Mouse (Mus musculus) CH12.LX (cell line): ENCODE measurements at regions not wholly inside any gene's neighbourhood (a gene's known extent, or its start where the extent isn't known, plus 50 kb on each side); places are given as distances from the start of the nearest gene placed in this dataset.

Experiments
- DNase-seq: peaks from one replicate; pipeline ENCODE4 v3.0.0-alpha.2; 2013; ENCODE audit errors: extremely low read depth
- H3K27ac ChIP-seq: 2 replicates; pipeline ENCODE4 v1.5.1; 2012; ENCODE audit warnings: low read depth, mild to moderate bottlenecking, control low read depth, moderate library complexity; ENCODE audit not compliant: insufficient read depth
- H3K27me3 ChIP-seq: replicated peaks from 2 replicates; pipeline ENCODE3; 2012; ENCODE audit warnings: inconsistent platforms
- H3K36me3 ChIP-seq, 2 experiments: replicated peaks in 1 of 2; 2 replicates each; pipeline versions ENCODE3 to v1.6.1; 2012; ENCODE audit warnings: inconsistent platforms in 1 of 2, low read length in 1 of 2, mild to moderate bottlenecking in 1 of 2, mixed read lengths in 1 of 2, moderate library complexity in 1 of 2; ENCODE audit not compliant: control insufficient read depth in 1 of 2, insufficient read depth in 1 of 2
- H3K4me1 ChIP-seq, 2 experiments: 2 replicates each; pipeline ENCODE4 v1.6.1; 2012; ENCODE audit warnings: inconsistent platforms in 1 of 2, moderate library complexity in 1 of 2; ENCODE audit not compliant: insufficient read depth in 2 of 2, control insufficient read depth in 1 of 2
- H3K4me2 ChIP-seq: 2 replicates; pipeline ENCODE4 v1.6.1; 2012; ENCODE audit warnings: low read depth, mild to moderate bottlenecking, control low read depth; ENCODE audit not compliant: poor library complexity, insufficient read depth, severe bottlenecking
- H3K4me3 ChIP-seq, 3 experiments: fragments of 150-350 bp in 1 of 3; sonication (generic) in 1 of 3; replicated peaks in 1 of 3; 2 replicates each; pipeline versions ENCODE3 to v1.5.1; 2011 to 2012; ENCODE audit warnings: low read depth in 2 of 3, low read length in 2 of 3, mild to moderate bottlenecking in 2 of 3, moderate library complexity in 2 of 3, control low read depth in 1 of 3, improper control_type of control experiment in 1 of 3, inconsistent platforms in 1 of 3, mixed read lengths in 1 of 3; ENCODE audit not compliant: poor library complexity in 1 of 3
- H3K79me2 ChIP-seq: replicated peaks from 2 replicates; pipeline ENCODE4 v1.6.1; 2012; ENCODE audit warnings: mild to moderate bottlenecking, moderate library complexity; ENCODE audit not compliant: control insufficient read depth, poor library complexity, insufficient read depth, severe bottlenecking; ENCODE audit errors: extremely low read depth
- H3K9ac ChIP-seq: 2 replicates; pipeline ENCODE4 v1.6.1; 2012; ENCODE audit warnings: low read depth, mild to moderate bottlenecking, control low read depth, moderate library complexity; ENCODE audit not compliant: insufficient read depth
- H3K9me3 ChIP-seq: replicated peaks from 2 replicates; pipeline ENCODE3; 2012; ENCODE audit warnings: low read length, inconsistent platforms, mixed read lengths
- BHLHE40 ChIP-seq: IDR thresholded peaks from 2 replicates; pipeline ENCODE4 v1.6.1; 2011; ENCODE audit warnings: mild to moderate bottlenecking, low read depth, low read length, improper control_type of control experiment
- CHD1 ChIP-seq: IDR thresholded peaks from 2 replicates; pipeline ENCODE4 v1.6.1; 2012; ENCODE audit warnings: low read depth, low read length, improper control_type of control experiment, inconsistent platforms
- E2F4 ChIP-seq: IDR thresholded peaks from 2 replicates; pipeline ENCODE4 v1.6.1; 2011; ENCODE audit warnings: low read depth, low read length, improper control_type of control experiment; ENCODE audit not compliant: insufficient replicate concordance
- ELF1 ChIP-seq: IDR thresholded peaks from 2 replicates; pipeline ENCODE4 v1.6.1; 2014; ENCODE audit warnings: low read depth, mild to moderate bottlenecking, inconsistent platforms, low read length, improper control_type of control experiment
- EP300 ChIP-seq: IDR thresholded peaks from 2 replicates; pipeline ENCODE4 v1.6.1; 2011; ENCODE audit warnings: low read length, improper control_type of control experiment
- ETS1 ChIP-seq: conservative IDR thresholded peaks from 2 replicates; pipeline ENCODE4 v1.6.1; 2012; ENCODE audit warnings: low read depth, mild to moderate bottlenecking, inconsistent platforms, low read length, improper control_type of control experiment, moderate library complexity
- GABPA ChIP-seq: IDR thresholded peaks from 2 replicates; pipeline ENCODE4 v1.6.1; 2012; ENCODE audit warnings: low read depth, low read length, improper control_type of control experiment, inconsistent platforms; ENCODE audit not compliant: insufficient replicate concordance
- HCFC1 ChIP-seq: IDR thresholded peaks from 2 replicates; pipeline ENCODE4 v1.6.1; 2012; ENCODE audit warnings: low read depth, mild to moderate bottlenecking, inconsistent platforms, low read length, improper control_type of control experiment
- IRF4 ChIP-seq: IDR thresholded peaks from 2 replicates; pipeline ENCODE4 v1.6.1; 2014; ENCODE audit warnings: low read depth, mild to moderate bottlenecking, inconsistent platforms, low read length, improper control_type of control experiment
- JUN ChIP-seq: IDR thresholded peaks from 2 replicates; pipeline ENCODE4 v1.6.1; 2011; ENCODE audit warnings: low read depth, mild to moderate bottlenecking, low read length, improper control_type of control experiment, moderate library complexity; ENCODE audit not compliant: insufficient read depth
- KAT2A ChIP-seq: IDR thresholded peaks from 2 replicates; pipeline ENCODE4 v1.6.1; 2012; ENCODE audit warnings: low read length, improper control_type of control experiment, inconsistent platforms; ENCODE audit not compliant: insufficient replicate concordance
- MAX ChIP-seq: IDR thresholded peaks from 2 replicates; pipeline ENCODE4 v1.6.1; 2011; ENCODE audit warnings: low read length, improper control_type of control experiment
- MAZ ChIP-seq: IDR thresholded peaks from 2 replicates; pipeline ENCODE4 v1.6.1; 2012; ENCODE audit warnings: low read depth, mild to moderate bottlenecking, inconsistent platforms, low read length, improper control_type of control experiment, moderate library complexity
- MXI1 ChIP-seq: IDR thresholded peaks from 2 replicates; pipeline ENCODE4 v1.6.1; 2011; ENCODE audit warnings: mild to moderate bottlenecking, low read depth, low read length, improper control_type of control experiment
- MYC ChIP-seq: IDR thresholded peaks from 2 replicates; pipeline ENCODE4 v1.6.1; 2011; ENCODE audit warnings: low read depth, mild to moderate bottlenecking, improper control_type of control experiment, low read length
- NRF1 ChIP-seq: IDR thresholded peaks from 2 replicates; pipeline ENCODE4 v1.6.1; 2014; ENCODE audit warnings: low read depth, mild to moderate bottlenecking, inconsistent platforms, low read length, improper control_type of control experiment, moderate library complexity
- PAX5 ChIP-seq: IDR thresholded peaks from 2 replicates; pipeline ENCODE4 v1.6.1; 2012; ENCODE audit warnings: low read length, inconsistent platforms, mixed read lengths
- POLR2A ChIP-seq: IDR thresholded peaks from 2 replicates; pipeline ENCODE4 v1.6.1; 2011; ENCODE audit warnings: low read depth, mild to moderate bottlenecking, improper control_type of control experiment, low read length
- RAD21 ChIP-seq: IDR thresholded peaks from 2 replicates; pipeline ENCODE4 v1.6.1; 2011; ENCODE audit warnings: low read depth, mild to moderate bottlenecking, low read length, improper control_type of control experiment, moderate library complexity
- RCOR1 ChIP-seq: conservative IDR thresholded peaks from 2 replicates; pipeline ENCODE4 v1.6.1; 2012; ENCODE audit warnings: low read depth, mild to moderate bottlenecking, inconsistent platforms, low read length, improper control_type of control experiment
- SIN3A ChIP-seq: IDR thresholded peaks from 2 replicates; pipeline ENCODE4 v1.6.1; 2012; ENCODE audit warnings: low read length, improper control_type of control experiment, inconsistent platforms
- UBTF ChIP-seq: IDR thresholded peaks from 2 replicates; pipeline ENCODE4 v1.6.1; 2012; ENCODE audit warnings: low read depth, mild to moderate bottlenecking, inconsistent platforms, low read length, improper control_type of control experiment, moderate library complexity
- USF1 ChIP-seq: IDR thresholded peaks from 2 replicates; pipeline ENCODE4 v1.6.1; 2014; ENCODE audit warnings: low read depth, mild to moderate bottlenecking, inconsistent platforms, low read length, improper control_type of control experiment
- USF2 ChIP-seq: conservative IDR thresholded peaks from 2 replicates; pipeline ENCODE4 v1.6.1; 2011; ENCODE audit warnings: low read depth, low read length, improper control_type of control experiment
- ZC3H11A ChIP-seq: IDR thresholded peaks from 2 replicates; pipeline ENCODE4 v1.6.1; 2012; ENCODE audit warnings: low read depth, mild to moderate bottlenecking, inconsistent platforms, low read length, improper control_type of control experiment
- ZKSCAN1 ChIP-seq: IDR thresholded peaks from 2 replicates; pipeline ENCODE4 v1.6.1; 2012; ENCODE audit warnings: low read depth, inconsistent platforms, low read length, improper control_type of control experiment, borderline replicate concordance
- ZMIZ1 ChIP-seq: IDR thresholded peaks from 2 replicates; pipeline ENCODE4 v1.6.1; 2012; ENCODE audit warnings: low read depth, mild to moderate bottlenecking, inconsistent platforms, low read length, improper control_type of control experiment
- dilution Hi-C: fragments of 300-500 bp; cut with MboI; formaldehyde crosslinking; loops from 2 replicates; pipeline ENCODE4 v1.14.3; 2020; ENCODE audit warnings: low sequenced_read_pairs; ENCODE audit not compliant: extremely low pct_unique_long_range_greater_than_20kb, extremely low pct_ligation_motif_present
- in situ Hi-C: fragments of 300-500 bp; cut with MboI; formaldehyde crosslinking; loops from 3 replicates; pipeline ENCODE4 v1.14.3; 2019; ENCODE audit warnings: low sequenced_read_pairs, low pct_ligation_motif_present, low pct_unique_long_range_greater_than_20kb, mixed read lengths

- no peak for TF ChIP-seq ZMIZ1
Measured at GRCm38 (mm10) chr10:7325074-7325473, 113.0 kb upstream of the Cnksr3 start (continued).

GRCm38 (mm10) chr10:7323258-7323657 is 111.2 kb upstream of the Cnksr3 start:
- H3K27me3 ChIP-seq, result no peaks in the 10 kb centered on the region
- no peaks in the 10 kb centered on the region for H3K9me3 ChIP-seq
- no peak for TF ChIP-seq SIN3A
- TF ChIP-seq NRF1, result no peak
- no peak for TF ChIP-seq POLR2A
- TF ChIP-seq KAT2A, result no peak
- TF ChIP-seq CHD1, result no peak
- TF ChIP-seq MAX, result no peak
- no peak for TF ChIP-seq ZKSCAN1
- no peak for TF ChIP-seq IRF4
- no peak for TF ChIP-seq ZC3H11A
- no peak for TF ChIP-seq UBTF
- TF ChIP-seq HCFC1, result no peak
- no peak for TF ChIP-seq ETS1
- no peak for TF ChIP-seq MXI1
- no peak for TF ChIP-seq PAX5
- no peak overlapping the region for H3K4me3 ChIP-seq
- H3K4me1 ChIP-seq, result peaks cover 0 to 4% of the 10 kb centered on the region in 2 experiments; a peak in 2 of 4 replicates
- no peaks in the 10 kb centered on the region for H3K36me3 ChIP-seq
- DNase-seq, result no peak
- no peak overlapping the region for H3K9ac ChIP-seq
- dilution Hi-C loops (no loop called here), in situ Hi-C loops (no loop called here)
- H3K79me2 ChIP-seq, result no peaks in the 10 kb centered on the region
- no peak overlapping the region for H3K27ac ChIP-seq
- H3K4me2 ChIP-seq, result no peak overlapping the region

- Histone ChIP-seq H3K9ac (no peak overlapping the region), H3K4me3 (no peak overlapping the region), H3K9me3 (no peaks in the 10 kb centered on the region), H3K4me2 (no peak overlapping the region), H3K27me3 (no peaks in the 10 kb centered on the region), H3K79me2 (no peaks in the 10 kb centered on the region), H3K36me3 (no peaks in the 10 kb centered on the region), H3K4me1 (no peaks in the 10 kb centered on the region), H3K27ac (no peak overlapping the region)
- in situ Hi-C loops, result no loop called here
- no peak for DNase-seq
- TF ChIP-seq GABPA (no peak), RCOR1 (no peak), ETS1 (no peak), USF2 (no peak), IRF4 (no peak), BHLHE40 (no peak), MAZ (no peak), KAT2A (no peak), JUN (no peak), RAD21 (no peak), E2F4 (no peak), MYC (no peak), ZMIZ1 (no peak), USF1 (no peak), NRF1 (no peak), ELF1 (no peak), EP300 (no peak), ZKSCAN1 (no peak), MXI1 (no peak)
- dilution Hi-C loops, result no loop called here
Measured at GRCm38 (mm10) chr10:7309927-7310326, 97.9 kb upstream of the Cnksr3 start.
